Mouse (Mus musculus): Measurements from ENCODE around the gene Gm42715. TPM values are rescaled to one million over a fixed set of nuclear protein-coding genes. Genes with fewer than 3 reads are reported as not detected.

Gene Gm42715
- total RNA-seq, 2 experiments from 2014 or later, result 10.6 to 11.6 TPM

GRCm38 (mm10) chr7:127572895-127573471 is 53.6 kb downstream of the Gm42715 start, which contains the start of gene Phkg2:
Phkg2 (plus strand) TSS chr7:127573340.
- intact Hi-C loops (cut with DNase I), result loop anchor here (2.0 kb wide), 1 partner anchor 14 kb away; no protein-coding TSS in a partner anchor
- DNase-seq (ENCODE audit: low spot score in 2 of 2), result peak; percentile 90 to 99

- no peak for DNase-seq (ENCODE audit: low spot score in 2 of 2)
- intact Hi-C loops (cut with DNase I), result loop anchor here (2.0 kb wide), 1 partner anchor 13 kb away; no protein-coding TSS in a partner anchor
Measured at GRCm38 (mm10) chr7:127573503-127574008, 54.2 kb downstream of the Gm42715 start.

DNA sequence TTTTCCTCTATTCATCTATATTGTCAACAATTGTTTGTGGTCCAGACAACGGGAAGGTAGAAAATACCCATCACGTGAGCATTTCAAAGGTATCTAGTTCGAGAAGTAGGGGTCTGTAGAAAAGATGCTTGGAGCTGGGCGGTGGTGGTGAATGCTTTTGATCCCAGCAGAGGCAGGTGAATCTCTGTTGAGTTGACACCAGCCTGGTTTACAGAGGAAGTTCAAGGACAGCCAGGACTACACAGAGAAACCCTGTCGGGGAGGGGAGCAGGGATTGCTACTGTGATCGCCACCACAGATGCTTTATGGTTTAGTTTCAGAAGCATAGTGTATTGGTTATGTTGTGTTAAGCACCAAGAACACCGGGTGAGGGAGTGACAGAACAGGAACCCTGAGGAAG is 54.7 kb downstream of the Gm42715 start:
- DNase-seq (ENCODE audit: low spot score in 2 of 2), result no peak
- intact Hi-C loops (cut with DNase I), result no loop called here

DNA sequence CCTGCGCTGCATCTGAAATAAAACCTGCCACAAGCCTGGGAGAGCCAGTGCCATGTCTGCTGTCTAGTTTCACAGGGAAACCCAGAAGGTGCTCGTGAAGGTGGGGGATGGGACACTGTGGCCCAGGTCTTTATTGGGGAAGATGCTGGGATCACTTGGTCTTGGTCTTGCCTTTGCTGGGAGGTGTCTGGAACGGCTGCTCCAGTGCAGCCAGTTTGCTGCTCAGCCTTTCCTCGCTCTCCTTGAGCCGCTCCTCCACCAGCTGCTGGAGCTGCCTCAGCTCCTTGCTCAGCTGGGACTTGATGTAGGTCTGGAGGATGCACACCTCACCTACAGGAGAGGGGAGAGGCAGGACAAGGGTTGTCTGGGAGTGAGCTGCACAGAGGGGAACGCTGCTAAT is 63.9 kb downstream of the Gm42715 start:
- intact Hi-C loops (cut with DNase I), result no loop called here
- DNase-seq (ENCODE audit: low spot score in 2 of 2), result no peak

GRCm38 (mm10) chr7:127585031-127585430 is 65.6 kb downstream of the Gm42715 start:
- intact Hi-C loops (cut with DNase I), result no loop called here
- no peak for DNase-seq (ENCODE audit: low spot score in 2 of 2)

GRCm38 (mm10) chr7:127586149-127586548 is 66.8 kb downstream of the Gm42715 start:
- intact Hi-C loops (cut with DNase I), result loop anchor here (2.0 kb wide), 1 partner anchor 13 kb away; the partner anchor contains the start of gene Phkg2
- DNase-seq (ENCODE audit: low spot score in 2 of 2), result no peak

DNA sequence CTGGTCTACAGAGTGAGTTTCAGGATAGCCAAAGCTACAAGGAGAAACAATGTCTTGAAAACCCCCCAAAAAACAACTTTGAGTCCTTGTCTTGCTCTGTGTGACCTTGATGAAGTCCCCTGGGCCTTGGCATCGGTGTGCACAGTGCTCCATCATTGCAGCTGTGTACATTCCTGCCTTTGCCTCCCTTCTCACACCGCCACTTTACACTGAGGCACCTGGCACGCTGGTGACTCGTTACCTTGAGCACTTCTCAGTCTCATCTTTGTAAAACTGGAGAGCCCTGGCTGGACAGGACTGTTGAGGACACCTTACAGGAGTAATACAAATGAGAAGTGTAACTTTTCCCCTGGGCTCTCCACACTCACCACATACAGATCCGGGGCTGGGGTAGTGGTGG is 67.8 kb downstream of the Gm42715 start:
- no peak for DNase-seq (ENCODE audit: low spot score in 2 of 2)
- intact Hi-C loops (cut with DNase I), result loop anchor here (2.0 kb wide), 1 partner anchor 14 kb away; the partner anchor contains the start of gene Phkg2

- intact Hi-C loops (cut with DNase I), result no loop called here
- peak; percentile 94 to 99 for DNase-seq (ENCODE audit: low spot score in 2 of 2)
Measured at GRCm38 (mm10) chr7:127588011-127588871, 68.9 kb downstream of the Gm42715 start, which contains the start of the genes Ccdc189 and Rnf40. Ccdc189 (minus strand) TSS chr7:127588595. Rnf40 (plus strand) TSS chr7:127588767.

GRCm38 (mm10) chr7:127588901-127589300 is 69.5 kb downstream of the Gm42715 start:
- DNase-seq (ENCODE audit: low spot score in 2 of 2), result no peak
- intact Hi-C loops (cut with DNase I), result no loop called here

DNA sequence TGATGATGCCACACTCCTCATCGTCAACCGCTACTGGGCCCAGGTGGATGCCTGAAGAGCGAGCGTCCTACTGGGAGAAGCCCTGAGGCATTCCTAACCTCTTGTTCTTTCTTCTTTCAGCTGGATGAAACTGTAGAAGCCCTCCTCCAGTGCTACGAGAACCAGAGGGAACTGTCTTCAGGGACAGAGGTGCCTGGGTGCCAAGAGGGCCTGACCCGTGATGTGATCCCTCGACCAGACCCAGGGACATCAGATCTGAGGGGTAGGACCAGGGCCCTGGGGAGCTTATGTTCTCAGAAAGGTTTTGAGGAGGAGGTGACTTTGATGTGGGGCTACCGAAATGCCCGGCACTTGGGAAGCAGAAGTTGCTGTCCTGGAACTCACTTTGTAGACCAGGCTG is 70.3 kb downstream of the Gm42715 start:
- no peak for DNase-seq (ENCODE audit: low spot score in 2 of 2)
- intact Hi-C loops (cut with DNase I), result no loop called here

DNA sequence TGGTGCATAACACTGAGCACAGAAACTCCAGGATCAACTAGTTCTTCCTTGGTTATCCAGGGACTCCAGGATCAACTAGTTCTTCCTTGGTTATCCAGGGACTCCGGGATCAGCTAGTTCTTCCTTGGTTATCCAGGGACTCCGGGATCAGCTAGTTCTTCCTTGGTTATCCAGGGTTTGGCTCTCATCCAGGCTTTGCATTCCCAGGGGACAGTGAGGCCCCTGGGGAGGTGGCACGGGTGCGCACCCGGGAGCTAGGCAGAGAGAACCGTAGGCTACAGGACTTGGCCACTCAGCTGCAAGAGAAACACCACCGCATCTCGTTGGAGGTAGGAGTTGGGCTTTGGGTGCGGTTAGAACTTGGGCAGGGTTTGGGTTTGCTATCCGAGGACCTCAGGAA is 71.7 kb downstream of the Gm42715 start:
- intact Hi-C loops (cut with DNase I), result no loop called here
- DNase-seq (ENCODE audit: low spot score in 2 of 2), result no peak

- DNase-seq (ENCODE audit: low spot score in 2 of 2), result no peak
- intact Hi-C loops (cut with DNase I), result no loop called here
Measured at GRCm38 (mm10) chr7:127592575-127592974, 73.2 kb downstream of the Gm42715 start.

DNA sequence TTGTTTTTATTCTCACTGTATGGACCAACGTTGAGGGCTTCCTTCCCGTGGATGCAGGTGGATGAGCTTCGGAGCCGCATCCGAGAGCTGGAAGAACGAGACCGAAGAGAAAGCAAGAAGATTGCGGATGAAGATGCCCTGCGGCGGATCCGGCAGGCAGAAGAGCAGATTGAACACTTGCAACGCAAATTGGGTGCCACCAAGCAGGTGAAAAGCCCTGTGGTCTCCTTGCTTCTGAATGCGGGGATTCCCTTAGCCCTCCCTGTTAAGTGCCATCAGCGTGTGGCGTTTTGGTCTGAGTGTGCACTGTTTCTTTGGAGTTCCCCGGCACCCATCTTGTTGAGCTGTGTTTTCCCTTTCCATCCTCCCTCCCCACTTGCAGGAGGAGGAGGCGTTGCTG is 77.4 kb downstream of the Gm42715 start:
- intact Hi-C loops (cut with DNase I), result no loop called here
- DNase-seq (ENCODE audit: low spot score in 2 of 2), result no peak

DNA sequence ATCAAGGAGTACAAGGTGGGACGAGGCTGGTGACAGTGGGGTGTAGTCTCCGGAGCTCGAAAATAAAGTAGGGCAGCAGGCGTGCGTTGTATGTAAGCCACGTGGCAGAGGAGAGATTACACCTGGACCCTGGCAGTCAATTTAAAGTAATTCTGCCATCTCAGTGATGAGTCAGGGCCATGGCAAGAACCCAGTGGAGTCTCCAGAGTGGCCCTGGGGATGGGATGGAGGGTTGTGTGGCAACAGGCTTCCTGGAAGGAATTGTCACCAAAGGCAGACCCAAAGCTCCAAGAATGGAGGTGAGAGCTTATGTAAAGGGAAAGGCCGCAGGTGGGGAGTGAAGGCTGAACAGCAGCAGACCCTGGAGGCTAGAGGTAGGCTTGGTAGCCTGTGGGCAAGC is 81.2 kb downstream of the Gm42715 start:
- no peak for DNase-seq (ENCODE audit: low spot score in 2 of 2)
- intact Hi-C loops (cut with DNase I), result no loop called here

- intact Hi-C loops (cut with DNase I), result no loop called here
Measured at GRCm38 (mm10) chr7:127601735-127602134, 82.4 kb downstream of the Gm42715 start.

DNA sequence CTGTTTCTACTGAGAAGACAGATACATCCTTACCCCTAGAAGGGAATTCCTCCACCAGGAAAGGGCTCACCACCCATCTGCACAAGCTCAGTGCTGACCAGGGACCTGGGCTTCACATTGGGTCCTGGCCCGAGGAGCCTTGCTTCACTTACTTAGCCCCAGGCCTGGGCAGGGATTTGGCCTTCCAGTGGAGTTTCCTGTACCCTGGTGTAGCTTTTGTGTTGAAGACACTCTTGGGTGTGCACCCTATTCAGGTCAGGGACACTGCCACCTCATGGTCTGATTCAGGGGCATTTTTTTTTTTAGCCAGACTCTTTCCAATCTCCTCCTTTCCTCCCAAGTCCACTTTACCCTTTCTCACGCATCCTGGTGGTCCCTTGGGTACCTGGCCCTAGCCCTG is 83.5 kb downstream of the Gm42715 start:
- intact Hi-C loops (cut with DNase I), result no loop called here
- no peak for DNase-seq (ENCODE audit: low spot score in 2 of 2)

More at GRCm38 (mm10) chr7:127601735-127602134, 82.4 kb downstream of the Gm42715 start:
- no peak for DNase-seq (ENCODE audit: low spot score in 2 of 2)

DNA sequence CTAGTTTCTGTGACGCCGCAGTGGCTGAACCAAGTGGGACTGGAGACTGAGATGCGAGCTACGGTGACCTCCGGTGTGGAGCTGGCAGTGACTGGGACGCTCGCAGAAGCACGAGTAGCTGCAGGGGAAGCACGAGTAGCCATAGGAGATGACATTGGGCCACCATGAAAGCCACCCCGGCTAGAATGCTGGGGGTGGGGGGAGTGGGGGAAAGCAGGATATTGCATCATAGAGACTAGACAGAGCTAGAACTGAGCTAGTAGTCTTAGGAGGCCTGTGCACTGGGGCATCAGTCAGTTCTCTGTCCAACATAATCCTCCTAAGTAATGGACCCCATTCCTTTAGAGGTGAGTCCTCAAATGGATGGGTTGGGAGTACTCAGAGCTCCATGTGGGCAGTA is 84.9 kb downstream of the Gm42715 start:
- intact Hi-C loops (cut with DNase I), result no loop called here
- no peak for DNase-seq (ENCODE audit: low spot score in 2 of 2)

DNA sequence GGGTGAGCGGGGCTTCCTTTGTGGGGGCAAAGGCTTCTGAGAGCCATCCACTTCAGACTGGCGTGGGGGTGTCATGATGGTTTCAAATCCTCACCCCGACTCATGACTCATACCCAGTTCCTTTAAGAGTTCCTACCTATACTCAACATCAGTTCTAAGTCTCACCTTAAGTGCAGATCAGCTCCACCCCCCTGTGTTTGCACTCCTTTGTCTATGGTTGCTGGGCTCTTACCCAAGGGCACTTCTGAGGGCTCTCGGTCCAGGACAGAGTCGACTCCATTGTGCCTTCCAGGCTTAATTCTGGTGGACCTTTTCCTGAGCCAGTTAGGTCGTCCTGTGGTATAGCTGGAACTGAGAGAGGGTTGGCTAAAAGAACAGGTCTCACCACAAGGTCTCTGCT is 87.8 kb downstream of the Gm42715 start:
- intact Hi-C loops (cut with DNase I), result no loop called here
- no peak for DNase-seq (ENCODE audit: low spot score in 2 of 2)

- intact Hi-C loops (cut with DNase I), result loop anchor here (10.0 kb wide), 1 partner anchor 266 kb away; the partner anchor contains the start of gene Zfp768
Measured at GRCm38 (mm10) chr7:127611011-127611410, 91.6 kb downstream of the Gm42715 start.

GRCm38 (mm10) chr7:127611561-127611960 is 92.2 kb downstream of the Gm42715 start:
- no peak for DNase-seq (ENCODE audit: low spot score in 2 of 2)
- intact Hi-C loops (cut with DNase I), result loop anchor here (10.0 kb wide), 1 partner anchor 267 kb away; the partner anchor contains the start of gene Zfp768

More at GRCm38 (mm10) chr7:127611011-127611410, 91.6 kb downstream of the Gm42715 start:
- DNase-seq (ENCODE audit: low spot score in 2 of 2), result no peak
